Mouse (Mus musculus) gastrocnemius, adult 18-20 months (tissue): Measurements from ENCODE around the gene Rasa2. TPM values are rescaled to one million over a fixed set of nuclear protein-coding genes. Genes with fewer than 3 reads are reported as not detected.
"Not testable (repeated sequence)": the region's sequence is repeated elsewhere in the genome, so short reads cannot be mapped to it uniquely, and the experiment has no call there.

Experiments
- DNase-seq: peaks from one replicate; pipeline ENCODE4 v3.0.0; 2021; ENCODE audit warnings: low spot score
- total RNA-seq, 2 experiments: library from RNA; stranded (reverse); gene quantifications; 2 replicates each; pipeline ENCODE4 v1.2.3; 2021

Gene Rasa2
- total RNA-seq, 2 experiments from 2014 or later = 2.2 to 2.3 TPM

DNA sequence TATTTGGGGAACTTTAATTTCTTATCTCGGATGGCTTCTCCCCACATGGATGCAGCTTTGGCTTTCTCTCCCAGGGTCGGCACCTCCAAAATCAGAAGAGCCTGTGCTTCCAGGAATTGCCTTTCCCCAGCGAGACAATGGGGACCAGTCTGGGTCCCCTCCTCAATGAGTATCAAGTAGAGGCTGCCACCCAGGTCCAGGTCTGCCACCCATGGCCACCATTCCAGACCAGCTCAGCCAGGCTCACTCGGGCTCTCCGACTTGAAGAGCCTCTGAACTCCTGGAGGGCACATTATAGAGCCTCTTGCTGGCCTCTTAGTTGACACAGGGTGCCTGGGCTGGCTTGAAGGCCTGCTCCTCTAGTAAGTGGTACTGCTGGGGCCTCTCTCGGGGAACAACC lies 97.9 kb downstream of the Rasa2 start:
- no peak for DNase-seq

- DNase-seq = no peak
Measured at GRCm38 (mm10) chr9:96532531-96532930, 98.9 kb downstream of the Rasa2 start.

GRCm38 (mm10) chr9:96530674-96531081 lies 100.7 kb downstream of the Rasa2 start:
- peak; percentile 37 for DNase-seq

GRCm38 (mm10) chr9:96529961-96530673 lies 101.3 kb downstream of the Rasa2 start:
- no peak for DNase-seq

GRCm38 (mm10) chr9:96526011-96526410 lies 105.4 kb downstream of the Rasa2 start:
- no peak for DNase-seq

- DNase-seq = no peak
Measured at GRCm38 (mm10) chr9:96524972-96525506, 106.4 kb downstream of the Rasa2 start, which contains the start of gene Gm28729. Gene Gm28729 (minus strand): TSS chr9:96525264.

- DNase-seq = no peak
Measured at GRCm38 (mm10) chr9:96523148-96523547, 108.3 kb downstream of the Rasa2 start.

DNA sequence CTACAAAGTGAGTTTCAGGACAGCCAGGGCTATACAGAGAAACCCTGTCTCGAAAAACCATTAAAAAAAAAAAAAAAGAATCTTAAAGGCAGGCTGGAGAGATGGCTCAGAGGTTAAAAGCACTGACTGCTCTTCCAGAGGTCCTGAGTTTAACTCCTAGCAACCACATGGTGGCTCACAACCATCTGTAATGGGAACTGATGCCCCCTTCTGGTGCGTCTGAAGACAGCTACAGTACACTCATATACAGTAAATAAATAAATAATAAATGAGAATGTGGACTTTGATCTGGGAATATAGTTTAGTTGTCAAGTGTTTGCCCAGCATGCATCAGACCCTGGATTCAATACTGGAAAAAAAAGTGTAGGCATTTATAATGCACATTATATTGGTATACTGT lies 109.8 kb downstream of the Rasa2 start:
- DNase-seq = not testable (repeated sequence)

DNA sequence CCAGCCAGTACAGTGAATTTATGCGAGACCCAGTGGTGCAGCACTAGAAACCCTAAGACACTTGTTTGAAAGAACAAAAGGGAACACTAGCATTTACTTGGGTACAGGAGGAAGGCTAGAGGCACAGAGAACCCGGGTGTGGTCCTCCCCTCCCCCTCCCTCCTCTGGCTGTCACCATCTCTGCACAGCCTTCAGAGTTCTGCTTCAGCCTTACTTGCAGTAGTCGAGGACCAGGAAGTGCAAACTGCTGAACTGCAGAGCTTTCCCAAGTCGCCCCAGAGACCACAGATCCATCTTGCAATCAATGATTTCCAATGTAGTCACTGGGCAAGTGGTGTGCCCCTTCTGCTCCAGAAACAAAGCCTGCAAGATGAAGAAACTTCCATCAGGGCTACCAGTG lies 114.0 kb downstream of the Rasa2 start:
- DNase-seq = no peak

- no peak for DNase-seq
Measured at GRCm38 (mm10) chr9:96516806-96517205, 114.6 kb downstream of the Rasa2 start.

DNA sequence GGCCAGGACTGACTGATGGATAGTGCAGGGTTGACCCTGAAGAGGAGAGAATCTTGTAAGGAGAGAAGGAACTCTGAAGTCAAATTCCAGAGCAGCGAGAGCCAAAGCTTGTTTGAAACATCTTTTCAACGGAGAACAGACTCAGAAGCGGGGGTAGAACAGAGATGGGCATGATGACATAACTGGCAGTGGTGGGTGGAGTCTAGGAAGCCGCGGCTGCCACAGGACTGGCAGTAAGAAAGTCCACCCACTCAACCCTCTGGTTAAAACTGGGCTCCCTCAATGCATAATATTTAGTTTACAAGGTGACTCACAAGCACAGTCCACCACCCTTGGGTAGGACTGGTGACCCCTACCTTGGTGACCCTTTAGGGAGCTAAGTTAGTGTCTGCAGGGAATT lies 115.7 kb downstream of the Rasa2 start:
- no peak for DNase-seq

GRCm38 (mm10) chr9:96514278-96514677 lies 117.1 kb downstream of the Rasa2 start:
- no peak for DNase-seq

- DNase-seq = no peak
Measured at GRCm38 (mm10) chr9:96506011-96506498, 125.4 kb downstream of the Rasa2 start.

GRCm38 (mm10) chr9:96505156-96505555 lies 126.3 kb downstream of the Rasa2 start:
- DNase-seq = no peak

- DNase-seq = no peak
Measured at GRCm38 (mm10) chr9:96504116-96504895, 127.1 kb downstream of the Rasa2 start.

GRCm38 (mm10) chr9:96502856-96503610 lies 128.4 kb downstream of the Rasa2 start:
- no peak for DNase-seq

DNA sequence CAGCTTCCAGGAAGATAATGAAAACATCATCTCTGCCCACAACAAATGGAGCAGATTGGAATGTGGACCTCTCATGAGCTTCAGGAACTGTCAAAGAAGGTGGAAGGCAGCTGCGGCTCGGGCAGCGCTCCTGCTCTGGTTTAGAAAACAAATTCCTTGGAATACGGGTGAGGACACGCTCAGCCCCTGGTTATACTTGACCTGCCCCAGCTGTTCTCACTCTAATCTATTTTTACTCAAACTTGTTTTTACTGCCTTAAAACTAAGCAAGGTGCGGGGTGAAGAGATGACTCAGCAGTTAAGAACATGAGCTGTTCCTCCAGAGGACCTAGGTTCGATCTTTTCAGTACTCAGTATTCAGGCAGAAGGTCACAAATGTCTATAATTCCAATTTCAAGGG lies 130.2 kb downstream of the Rasa2 start:
- DNase-seq = no peak

GRCm38 (mm10) chr9:96493212-96493611 lies 138.2 kb downstream of the Rasa2 start:
- no peak for DNase-seq

- DNase-seq = peak; percentile 12
Measured at GRCm38 (mm10) chr9:96491810-96492209, 139.6 kb downstream of the Rasa2 start.
